Mouse (Mus musculus) cortical plate, adult 2 months (tissue): ENCODE results near the gene Ptpn12.

ENCODE experiments used
- CTCF ChIP-seq: fragments of 200-500 bp; IDR thresholded peaks from 2 replicates; pipeline ENCODE4 v1.5.1; 2011; ENCODE audit warnings: mild to moderate bottlenecking, control low read depth, low read length; ENCODE audit not compliant: insufficient read depth; ENCODE audit errors: extremely low read depth
- POLR2A ChIP-seq: fragments of 200-500 bp; IDR thresholded peaks from 2 replicates; pipeline ENCODE4 v1.6.1; 2011; ENCODE audit warnings: mild to moderate bottlenecking, low read length, control low read depth; ENCODE audit not compliant: insufficient read depth; ENCODE audit errors: extremely low read depth

DNA sequence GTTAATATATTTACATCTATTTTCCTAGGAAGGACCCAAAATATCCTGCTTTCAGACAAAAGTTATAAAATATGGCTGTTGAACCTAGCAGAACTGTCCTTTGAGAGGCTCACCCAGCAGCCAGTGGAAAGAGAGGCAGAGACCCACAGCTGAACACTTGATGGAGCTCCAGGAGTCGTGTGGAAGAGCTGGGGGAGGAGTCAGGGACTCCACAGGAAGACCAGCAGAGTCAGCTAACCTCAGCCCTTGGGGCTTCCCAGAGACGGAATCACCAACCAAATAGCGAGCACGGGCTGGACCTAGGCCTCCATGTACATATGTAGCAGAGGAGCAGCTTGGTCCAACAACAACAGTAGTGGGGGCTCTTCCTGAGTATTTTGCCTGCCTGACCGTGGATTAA lies 38.6 kb downstream of the Ptpn12 start:
- no peak for TF ChIP-seq POLR2A
- no peak for TF ChIP-seq CTCF
